Mouse (Mus musculus) forebrain, postnatal 0 days (tissue): ENCODE measurements around the gene Nhlrc2. TPM values are rescaled to one million over a fixed set of nuclear protein-coding genes. Genes with fewer than 3 reads are reported as not detected.

Experiments used
- ATAC-seq: fragments of 200-750 bp; cut with Nextera tagmentation; 2 replicates; pipeline ENCODE4 v1.8.0; 2017; ENCODE audit warnings: mild to moderate bottlenecking, moderate library complexity
- DNase-seq: peaks from one replicate; pipeline ENCODE4 v3.0.0-alpha.2; 2015
- H3K27ac ChIP-seq: fragments of 300-500 bp; sonication (generic); 2 replicates; pipeline ENCODE4 v1.5.1; 2014; ENCODE audit warnings: low read depth, mild to moderate bottlenecking, antibody characterized with exemption, low read length, moderate library complexity, mixed read lengths
- H3K27me3 ChIP-seq: fragments of 300-500 bp; sonication (generic); 2 replicates; pipeline ENCODE4 v1.6.1; 2014; ENCODE audit warnings: mild to moderate bottlenecking, low read length, mixed read lengths; ENCODE audit not compliant: insufficient read depth
- H3K36me3 ChIP-seq: fragments of 300-500 bp; sonication (generic); 2 replicates; pipeline ENCODE4 v1.6.1; 2014; ENCODE audit warnings: mild to moderate bottlenecking, moderate library complexity; ENCODE audit not compliant: insufficient read depth
- H3K4me1 ChIP-seq: fragments of 300-500 bp; sonication (generic); 2 replicates; pipeline ENCODE4 v1.6.1; 2014; ENCODE audit warnings: antibody characterized with exemption; ENCODE audit not compliant: insufficient read depth
- H3K4me2 ChIP-seq: fragments of 300-500 bp; sonication (generic); 2 replicates; pipeline ENCODE4 v1.6.1; 2014; ENCODE audit warnings: low read depth, mild to moderate bottlenecking, moderate library complexity
- H3K4me3 ChIP-seq: fragments of 300-500 bp; sonication (generic); 2 replicates; pipeline ENCODE4 v1.5.1; 2014; ENCODE audit warnings: low read depth, low read length, mixed read lengths
- H3K9ac ChIP-seq: fragments of 300-500 bp; sonication (generic); 2 replicates; pipeline ENCODE4 v1.6.1; 2014; ENCODE audit warnings: mild to moderate bottlenecking
- H3K9me3 ChIP-seq: fragments of 300-500 bp; sonication (generic); 2 replicates; pipeline ENCODE4 v1.6.1; 2016; ENCODE audit warnings: low read length
- CTCF ChIP-seq: sonication (generic); IDR thresholded peaks from 2 replicates; pipeline ENCODE4 v1.5.1; 2016; ENCODE audit warnings: antibody characterized with exemption, control low read depth, low read depth
- WGBS: fragments of 180-500 bp; shearing (Covaris S2); extraction: QIAGEN DNeasy Blood & Tissue Kit; methylation state at CpG from one replicate; pipeline ENCODE4 v1.1.7; 2014; 5-methylcytosine and 5-hydroxymethylcytosine counted together
- polyA plus RNA-seq: library from polyadenylated mRNA; unstranded; fragments of >200 nt; fragmentation: Nextera tagmentation; extraction: Ambion mirVana; gene quantifications from 2 replicates; pipeline ENCODE4 v1.2.1, GENCODE M21; 2015
- total RNA-seq: library from RNA; depleted of rRNA; stranded (reverse); fragments of >200 nt; gene quantifications from 2 replicates; pipeline ENCODE4 v1.2.3, GENCODE M21; 2014

Nhlrc2 gene
- total and polyA plus RNA-seq, 2 experiments from 2014 or later, result 5.8 to 13.7 TPM

- H3K9me3 ChIP-seq, result no peaks in the 10 kb centered on the region
- WGBS, result 92% methylated on average over 12 of the region's 12 CpGs
- ATAC-seq (no peak), DNase-seq (no peak)
- TF ChIP-seq CTCF, result no peak
- no peaks in the 10 kb centered on the region for H3K27me3 ChIP-seq
- H3K4me2 ChIP-seq, result no peak overlapping the region
- no peaks in the 10 kb centered on the region for H3K4me1 ChIP-seq
- no peak overlapping the region for H3K27ac ChIP-seq
- no peak overlapping the region for H3K9ac ChIP-seq
- H3K4me3 ChIP-seq, result no peak overlapping the region
- peaks cover 7% of the 10 kb centered on the region for H3K36me3 ChIP-seq
These were observed 16.8 kb upstream of the Nhlrc2 start for GRCm38 (mm10) chr19:56531251-56531650.

GRCm38 (mm10) chr19:56533291-56534071 lies 14.6 kb upstream of the Nhlrc2 start:
- H3K4me2 ChIP-seq, result no peak overlapping the region
- 83% methylated on average over 14 of the region's 14 CpGs for WGBS
- peak; percentile 46 for DNase-seq

GRCm38 (mm10) chr19:56534337-56534736 lies 13.7 kb upstream of the Nhlrc2 start:
- peaks cover 11% of the 10 kb centered on the region for H3K36me3 ChIP-seq
- H3K4me1 ChIP-seq, result no peaks in the 10 kb centered on the region
- H3K27ac ChIP-seq, result no peak overlapping the region
- H3K9ac ChIP-seq, result no peak overlapping the region
- no peak for DNase-seq
- no peak overlapping the region for H3K4me3 ChIP-seq
- no peaks in the 10 kb centered on the region for H3K27me3 ChIP-seq
- H3K4me2 ChIP-seq, result no peak overlapping the region
- ATAC-seq, result no peak
- WGBS, result 85% methylated on average over 3 of the region's 3 CpGs
- no peaks in the 10 kb centered on the region for H3K9me3 ChIP-seq
- TF ChIP-seq CTCF, result no peak

More at GRCm38 (mm10) chr19:56533291-56534071, 14.6 kb upstream of the Nhlrc2 start:
- no peaks in the 10 kb centered on the region for H3K4me1 ChIP-seq
- H3K4me3 ChIP-seq, result no peak overlapping the region
- no peak for TF ChIP-seq CTCF
- 0 out of 2 replicates have a peak, but pooled peaks have one; percentile 29 for ATAC-seq
- H3K36me3 ChIP-seq, result peaks cover 11% of the 10 kb centered on the region
- H3K27me3 ChIP-seq, result no peaks in the 10 kb centered on the region
- H3K9ac ChIP-seq, result no peak overlapping the region
- no peaks in the 10 kb centered on the region for H3K9me3 ChIP-seq
- no peak overlapping the region for H3K27ac ChIP-seq

GRCm38 (mm10) chr19:56535064-56535463 lies 13.0 kb upstream of the Nhlrc2 start:
- Histone ChIP-seq H3K27ac (no peak overlapping the region), H3K4me2 (no peak overlapping the region), H3K4me3 (no peak overlapping the region), H3K9me3 (no peaks in the 10 kb centered on the region), H3K27me3 (no peaks in the 10 kb centered on the region), H3K4me1 (no peaks in the 10 kb centered on the region), H3K36me3 (peaks cover 11% of the 10 kb centered on the region), H3K9ac (no peak overlapping the region)
- ATAC-seq (no peak), DNase-seq (no peak)
- 49% methylated on average over 9 of the region's 9 CpGs for WGBS
- no peak for TF ChIP-seq CTCF

GRCm38 (mm10) chr19:56535765-56536164 lies 12.3 kb upstream of the Nhlrc2 start:
- no peak for TF ChIP-seq CTCF
- Histone ChIP-seq H3K4me2 (no peak overlapping the region), H3K27me3 (no peaks in the 10 kb centered on the region), H3K4me3 (no peak overlapping the region), H3K27ac (no peak overlapping the region), H3K4me1 (no peaks in the 10 kb centered on the region), H3K36me3 (peaks cover 11% of the 10 kb centered on the region), H3K9ac (no peak overlapping the region), H3K9me3 (no peaks in the 10 kb centered on the region)
- 93% methylated on average over 9 of the region's 9 CpGs for WGBS
- ATAC-seq (no peak), DNase-seq (no peak)

GRCm38 (mm10) chr19:56543320-56543719 lies 4.7 kb upstream of the Nhlrc2 start:
- no peak overlapping the region for H3K27ac ChIP-seq
- no peak for TF ChIP-seq CTCF

GRCm38 (mm10) chr19:56544681-56545388 lies 3.2 kb upstream of the Nhlrc2 start:
- 92% methylated on average over 13 of the region's 13 CpGs for WGBS
- Histone ChIP-seq H3K27ac (no peak overlapping the region), H3K9ac (no peak overlapping the region), H3K4me2 (no peak overlapping the region), H3K36me3 (peaks cover 14% of the 10 kb centered on the region), H3K27me3 (no peaks in the 10 kb centered on the region), H3K4me3 (no peak overlapping the region), H3K9me3 (no peaks in the 10 kb centered on the region), H3K4me1 (peaks cover 10% of the 10 kb centered on the region; the same call in 1 of the 2 replicates)
- DNase-seq, result no peak
- TF ChIP-seq CTCF, result no peak
- no peak for ATAC-seq

More at GRCm38 (mm10) chr19:56543320-56543719, 4.7 kb upstream of the Nhlrc2 start:
- 92% methylated on average over 12 of the region's 12 CpGs for WGBS
- Histone ChIP-seq H3K4me2 (no peak overlapping the region), H3K4me3 (no peak overlapping the region), H3K36me3 (peaks cover 14% of the 10 kb centered on the region), H3K9me3 (no peaks in the 10 kb centered on the region), H3K4me1 (peaks cover 4% of the 10 kb centered on the region; the same call in 1 of the 2 replicates), H3K9ac (no peak overlapping the region), H3K27me3 (no peaks in the 10 kb centered on the region)
- no peak for ATAC-seq
- DNase-seq, result no peak
